Mouse (Mus musculus) 3T3-L1 (cell line): ENCODE data around the gene Cdx2.
A peak's percentile ranks its signal among the peaks of the same experiment; 100 is the strongest.

Experiments
- DNase-seq: peaks from one replicate; pipeline ENCODE4 v3.0.0-alpha.2; 2015; ENCODE audit warnings: low read depth, low spot score

Cdx2 gene

GRCm38 (mm10) chr5:147317321-147317720 lies 10.3 kb upstream of the Cdx2 start:
- DNase-seq, result no peak

DNA sequence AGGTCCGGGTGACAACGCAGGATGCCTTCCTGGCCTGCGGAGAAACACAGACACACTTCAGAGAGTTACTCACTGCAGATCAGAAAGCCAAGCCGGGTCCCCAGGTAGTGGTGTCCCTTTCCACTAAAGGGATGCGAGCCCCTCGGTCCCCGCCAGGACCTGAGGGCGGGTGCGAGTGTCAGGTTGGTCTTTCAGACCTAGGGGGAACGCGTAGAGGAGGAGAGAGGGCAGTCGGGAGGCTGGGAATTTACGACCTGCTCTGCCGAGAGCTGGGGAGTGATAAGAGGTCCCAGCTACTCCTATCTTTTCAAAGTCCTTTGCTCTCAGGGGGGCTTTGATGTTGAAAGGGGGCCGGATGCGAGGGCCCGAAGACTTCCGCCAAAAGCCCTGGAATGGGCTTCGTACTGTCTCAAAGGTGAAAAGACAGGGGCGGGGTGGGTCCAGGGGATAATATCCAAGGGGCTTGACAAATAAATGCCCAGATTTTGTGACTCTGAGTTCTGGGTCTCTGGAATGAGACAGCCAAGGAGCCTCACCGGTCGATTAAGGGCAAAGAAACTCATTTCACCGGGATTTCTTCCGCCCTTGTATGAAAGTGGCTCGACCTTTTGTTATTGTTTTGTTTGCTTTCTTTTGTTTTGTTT lies 8.5 kb upstream of the Cdx2 start:
- no peak for DNase-seq

- peak; percentile 59 for DNase-seq
Observed at GRCm38 (mm10) chr5:147314646-147315431, 7.8 kb upstream of the Cdx2 start.

- DNase-seq, result no peak
Observed at GRCm38 (mm10) chr5:147312830-147313685, 6.0 kb upstream of the Cdx2 start.

DNA sequence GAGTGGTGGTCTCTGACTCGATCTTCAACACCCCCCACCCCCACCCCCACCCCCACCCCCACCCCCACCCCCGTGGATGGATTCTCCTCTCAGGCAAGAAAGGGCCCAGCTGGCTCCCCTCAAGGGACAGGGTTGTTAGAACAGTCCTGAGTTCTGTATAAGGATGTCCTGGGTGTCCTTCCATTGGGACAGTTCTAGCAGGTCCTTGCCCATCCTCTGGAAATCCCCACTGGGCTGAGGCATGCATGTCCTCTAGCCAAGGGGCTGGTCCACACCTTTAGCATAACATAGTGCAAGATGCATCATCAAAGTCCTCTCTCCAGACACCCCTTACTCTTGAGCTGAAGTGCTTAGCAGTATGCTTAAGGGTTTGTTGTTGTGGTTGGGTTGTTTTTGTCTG lies 2.7 kb upstream of the Cdx2 start:
- no peak for DNase-seq

DNA sequence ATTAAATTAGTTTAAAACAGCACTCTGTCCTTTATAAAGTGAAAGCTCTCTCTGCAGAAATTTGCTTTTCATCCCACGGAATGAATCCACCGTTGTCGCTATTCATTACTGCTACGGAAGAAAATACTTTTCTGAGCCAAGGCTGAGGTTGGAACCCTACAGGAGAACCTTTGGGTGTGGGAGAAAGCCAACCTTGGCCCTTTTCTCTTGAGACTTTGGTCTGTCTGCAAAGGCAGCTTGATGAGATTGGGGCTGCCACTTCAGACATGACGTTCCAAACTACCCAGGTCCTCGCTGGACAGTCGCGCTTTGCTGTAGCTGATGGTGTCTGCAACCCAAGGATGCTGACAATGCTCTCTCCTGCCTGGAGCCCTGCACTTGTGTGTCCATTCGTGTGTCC lies 1.4 kb upstream of the Cdx2 start:
- DNase-seq, result no peak

DNA sequence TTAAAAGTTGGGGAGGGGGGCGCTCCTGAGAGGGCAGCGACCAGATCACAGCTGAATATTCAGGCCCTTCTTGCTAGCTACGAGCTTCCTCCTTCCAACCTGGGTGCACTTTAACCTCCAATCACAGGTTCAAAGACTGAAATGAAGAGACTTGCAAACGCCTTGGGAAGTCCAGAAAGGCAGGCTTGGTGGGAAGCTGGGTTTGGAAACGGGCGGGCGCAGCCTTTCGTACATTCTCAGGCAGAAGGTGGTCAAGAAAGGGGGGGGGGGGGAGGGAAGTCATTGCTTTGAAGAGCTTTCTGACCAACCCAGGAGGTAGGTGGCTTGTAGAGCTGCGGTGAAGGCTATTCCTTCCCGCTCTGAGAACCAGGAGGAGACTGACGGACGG lies 322 bp upstream of the Cdx2 start:
- no peak for DNase-seq

GRCm38 (mm10) chr5:147305856-147306637 lies 1.0 kb downstream of the Cdx2 start:
- no peak for DNase-seq

DNA sequence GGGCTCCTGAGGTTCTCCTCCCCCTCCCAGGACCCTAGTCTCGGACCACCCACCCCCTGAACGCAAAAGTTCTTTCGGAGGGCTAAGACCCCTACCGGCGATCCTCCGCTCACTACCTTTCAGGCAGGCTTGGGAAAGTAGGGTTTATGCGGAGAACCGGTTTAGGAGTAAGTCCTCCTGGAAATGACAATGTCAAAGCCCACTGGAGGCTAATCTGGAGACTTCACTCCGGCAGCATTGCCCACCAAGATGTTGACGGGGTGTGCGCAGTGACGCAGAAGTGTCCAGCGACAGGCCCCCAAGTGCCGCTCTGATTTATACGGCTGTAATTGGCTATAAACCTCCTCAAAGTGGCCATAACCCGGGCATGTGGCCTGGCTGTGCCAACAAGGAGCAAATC lies 1.9 kb downstream of the Cdx2 start:
- DNase-seq, result no peak

GRCm38 (mm10) chr5:147304276-147305155 lies 2.6 kb downstream of the Cdx2 start:
- no peak for DNase-seq

- DNase-seq, result no peak
Observed at GRCm38 (mm10) chr5:147302746-147303400, 4.2 kb downstream of the Cdx2 start.

GRCm38 (mm10) chr5:147302141-147302540 lies 4.9 kb downstream of the Cdx2 start:
- DNase-seq, result no peak

DNA sequence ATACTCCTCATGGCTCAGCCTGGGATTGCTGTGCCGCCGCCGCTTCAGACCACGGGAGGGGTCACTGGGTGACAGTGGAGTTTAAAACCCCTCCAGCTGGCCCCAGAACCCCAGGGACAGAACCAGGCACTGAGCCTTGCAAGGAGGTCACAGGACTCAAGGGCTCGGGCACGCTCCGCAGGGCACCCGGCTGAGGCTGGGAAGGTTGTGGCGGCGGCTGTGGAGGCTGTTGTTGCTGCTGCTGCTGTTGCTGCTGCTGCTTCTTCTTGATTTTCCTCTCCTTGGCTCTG lies 5.3 kb downstream of the Cdx2 start:
- no peak for DNase-seq

DNA sequence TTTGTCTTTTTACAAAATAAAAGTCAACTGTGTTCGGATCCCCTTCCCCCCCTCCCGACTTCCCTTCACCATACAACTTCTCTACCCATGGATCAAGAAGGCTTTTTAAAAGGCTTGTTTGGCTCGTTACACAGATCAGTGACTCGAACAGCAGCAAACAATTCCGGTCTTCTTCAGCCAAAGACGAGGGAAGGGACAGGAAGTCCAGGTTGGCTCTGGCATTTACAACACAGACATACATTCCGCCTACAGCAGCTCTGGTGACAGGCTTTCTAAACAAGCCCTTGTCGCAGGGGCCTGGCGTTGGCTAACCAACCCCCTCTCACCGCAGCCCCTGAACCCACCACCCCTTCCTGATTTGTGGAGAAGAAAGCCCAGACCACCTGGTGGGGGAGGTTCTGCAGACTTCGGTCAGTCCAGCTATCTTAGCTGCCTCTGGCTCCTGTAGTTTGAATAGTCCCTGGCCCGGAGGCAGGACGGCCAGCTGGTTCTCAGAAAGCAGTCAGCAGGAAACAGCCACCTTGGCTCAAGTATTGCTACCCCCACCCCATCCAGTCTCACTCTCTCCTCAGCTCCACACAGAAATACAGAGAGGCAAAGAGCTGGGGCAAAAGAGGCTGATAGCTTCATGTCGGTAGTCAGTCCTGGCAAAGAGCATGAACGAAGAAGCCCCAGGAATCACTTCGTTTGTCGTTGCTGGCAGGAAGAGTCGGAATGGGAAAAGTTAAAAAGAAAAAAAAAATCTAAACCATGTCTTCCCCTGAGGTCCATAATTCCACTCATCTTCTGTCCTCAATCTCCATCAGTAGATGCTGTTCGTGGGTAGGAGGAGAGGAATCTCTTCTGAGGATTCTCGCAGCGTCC lies 5.9 kb downstream of the Cdx2 start:
- DNase-seq, result no peak

GRCm38 (mm10) chr5:147300001-147300363 lies 7.1 kb downstream of the Cdx2 start:
- no peak for DNase-seq

DNA sequence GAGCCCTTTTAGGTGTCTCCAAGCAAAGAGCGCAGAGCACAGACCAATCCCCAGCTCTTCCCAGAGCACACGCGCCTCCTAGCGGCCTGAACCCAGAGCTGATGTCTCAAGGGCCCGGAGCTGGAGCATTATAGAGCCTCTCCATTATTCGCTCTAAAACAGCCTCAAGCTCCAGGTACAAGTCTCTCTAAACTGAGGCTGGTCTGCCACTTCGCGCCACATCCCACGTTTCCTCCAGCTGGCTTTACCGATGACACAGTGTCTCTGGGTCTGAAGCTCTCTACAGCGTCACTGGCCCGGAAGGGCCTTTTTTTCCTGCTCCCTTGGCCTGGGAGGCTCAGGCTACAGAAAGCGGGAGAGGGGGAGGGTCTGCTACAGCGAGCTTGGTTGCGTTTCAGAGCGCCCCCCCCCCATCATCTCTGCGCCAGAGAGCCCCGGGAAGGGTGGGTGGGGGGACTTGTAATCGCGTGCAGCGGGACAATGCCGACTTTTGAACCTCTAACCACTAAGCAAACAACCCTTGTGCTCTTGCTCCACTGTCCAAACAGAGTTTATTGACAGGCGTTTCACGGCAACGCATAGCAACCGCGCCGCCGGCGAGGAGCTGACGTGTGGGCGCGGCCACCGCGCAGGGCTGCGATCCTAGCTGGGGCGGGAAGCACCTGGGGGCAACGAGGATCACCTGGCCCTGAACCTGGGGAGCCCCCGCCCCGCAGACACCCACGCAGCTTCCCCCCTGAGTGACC lies 7.6 kb downstream of the Cdx2 start:
- peak; percentile 87 for DNase-seq

- DNase-seq, result no peak
Observed at GRCm38 (mm10) chr5:147297249-147297648, 9.8 kb downstream of the Cdx2 start.

DNA sequence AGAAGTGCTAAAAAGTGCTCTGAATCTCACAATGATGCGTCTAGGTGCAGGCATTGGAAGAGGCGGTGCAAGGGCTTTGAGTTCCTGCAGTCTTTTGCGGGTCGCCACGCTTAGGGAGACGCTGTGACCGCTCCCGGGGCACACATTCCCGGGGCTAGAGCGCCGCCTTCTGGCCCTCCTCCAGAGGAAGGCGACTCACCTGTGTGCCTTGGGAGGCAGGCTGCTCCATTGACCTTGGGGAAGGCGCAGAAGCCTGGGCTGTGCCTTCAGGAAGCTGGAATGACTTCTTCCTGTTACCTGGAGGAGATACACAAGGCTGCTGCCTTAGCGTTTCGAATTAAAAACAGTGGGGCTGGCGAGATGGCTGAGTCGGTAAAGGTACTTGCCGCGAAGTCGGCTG lies 12.9 kb downstream of the Cdx2 start:
- DNase-seq, result no peak
